Mouse (Mus musculus): ENCODE measurements around the gene Lgals3. TPM values are rescaled to one million over a fixed set of nuclear protein-coding genes. Genes with fewer than 3 reads are reported as not detected.
"Not testable (repeated sequence)": the region's sequence is repeated elsewhere in the genome, so short reads cannot be mapped to it uniquely, and the experiment has no call there.

Lgals3 gene
- 1.8 and 2.6 TPM in 2 replicates for polyA plus RNA-seq (2015; fragmentation: Nextera tagmentation; extraction: Ambion mirVana)

DNA sequence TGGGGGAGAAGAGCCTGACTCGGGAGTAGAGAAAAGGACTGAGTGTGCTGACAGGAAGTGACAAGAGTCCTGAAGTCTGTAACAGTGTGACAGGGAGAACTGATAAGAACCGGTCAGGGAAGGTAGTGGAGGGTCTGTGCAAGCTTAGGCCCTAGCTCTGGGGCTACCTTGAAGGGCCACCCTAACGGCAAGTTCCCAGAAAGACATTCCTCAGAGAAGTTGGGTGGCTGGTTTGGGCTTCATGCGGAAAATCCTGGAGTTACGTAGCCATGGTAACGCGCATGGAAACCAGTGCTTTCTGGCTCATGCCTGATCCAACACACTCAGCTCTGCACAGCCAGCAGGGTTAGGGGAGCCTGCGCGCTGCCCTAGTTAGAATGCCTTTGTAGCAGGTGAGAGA lies at the start of gene Lgals3:
Lgals3 (plus strand) TSS at position 291 of the 400 bp plus-strand sequence.
- peak within 1 kb of the TSS; percentile 42 for H3K27ac ChIP-seq (replicated peaks)
- 35% methylated on average over 9 of the region's 9 CpGs for WGBS
- H3K9ac ChIP-seq (replicated peaks), result no peak within 1 kb of the TSS
- H3K4me3 ChIP-seq, result no peak within 1 kb of the TSS
- H3K4me2 ChIP-seq (replicated peaks), result peak within 1 kb of the TSS; percentile 12
- no peaks in the 10 kb centered on the region for H3K9me3 ChIP-seq
- peaks cover 31% of the 10 kb centered on the region for H3K4me1 ChIP-seq
- peaks cover 7% of the 10 kb centered on the region; the same call in 1 of the 2 replicates for H3K27me3 ChIP-seq
- no peaks in the 10 kb centered on the region for H3K36me3 ChIP-seq
- ATAC-seq (replicated peaks), result peak; percentile 91

DNA sequence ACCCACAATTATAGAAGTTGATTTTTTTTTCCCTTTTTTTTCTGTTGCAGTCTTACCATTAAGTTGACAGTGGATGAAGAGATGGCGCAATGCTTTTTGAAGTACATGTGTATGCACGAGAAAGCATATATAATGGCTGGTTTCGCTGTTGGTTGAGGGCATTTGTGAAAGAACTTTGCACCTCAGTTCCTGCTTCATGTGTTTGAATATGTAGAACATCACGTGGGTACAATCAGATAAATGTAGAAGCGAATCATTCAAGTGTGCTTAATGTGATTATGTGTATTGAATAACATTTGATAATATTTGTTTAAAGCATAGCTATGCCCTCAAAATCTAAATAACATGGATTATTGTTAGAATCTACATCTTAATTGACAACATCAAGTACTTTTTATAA lies 48.2 kb upstream of the Lgals3 start:
- H3K4me3 ChIP-seq, result no peak overlapping the region
- no peak for ATAC-seq (replicated peaks)
- H3K36me3 ChIP-seq, result peaks cover 9% of the 10 kb centered on the region
- no peaks in the 10 kb centered on the region for H3K4me1 ChIP-seq
- H3K4me2 ChIP-seq (replicated peaks), result no peak overlapping the region
- H3K27ac ChIP-seq (replicated peaks), result no peak overlapping the region
- 92% methylated on average over 5 of the region's 5 CpGs for WGBS
- no peaks in the 10 kb centered on the region for H3K27me3 ChIP-seq
- no peaks in the 10 kb centered on the region for H3K9me3 ChIP-seq
- H3K9ac ChIP-seq (replicated peaks), result no peak overlapping the region

DNA sequence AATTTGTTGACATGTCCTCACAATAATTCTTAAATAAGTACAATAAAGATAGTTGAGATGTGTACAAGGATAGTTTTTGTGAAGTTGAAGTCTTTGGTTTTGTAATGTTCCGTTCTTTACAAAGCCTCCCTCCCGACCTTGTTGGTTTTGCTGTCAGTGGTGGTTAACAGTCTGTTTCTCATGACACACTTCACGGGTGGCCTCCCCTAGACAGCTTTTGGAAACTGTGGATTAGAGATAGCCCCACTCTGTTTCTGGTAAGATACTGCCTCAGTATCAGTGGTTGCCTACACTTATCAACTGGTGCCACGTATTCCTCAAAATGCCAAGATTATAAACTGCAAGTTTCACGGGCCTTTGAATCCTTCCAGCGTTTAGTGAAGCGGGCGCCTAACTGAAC lies 46.0 kb upstream of the Lgals3 start:
- not testable (repeated sequence) for H3K4me3 ChIP-seq; H3K9ac ChIP-seq (replicated peaks); H3K36me3 ChIP-seq; H3K9me3 ChIP-seq; H3K4me1 ChIP-seq; H3K27ac ChIP-seq (replicated peaks); H3K4me2 ChIP-seq (replicated peaks); ATAC-seq (replicated peaks); H3K27me3 ChIP-seq
- 93% methylated on average over 7 of the region's 8 CpGs for WGBS

DNA sequence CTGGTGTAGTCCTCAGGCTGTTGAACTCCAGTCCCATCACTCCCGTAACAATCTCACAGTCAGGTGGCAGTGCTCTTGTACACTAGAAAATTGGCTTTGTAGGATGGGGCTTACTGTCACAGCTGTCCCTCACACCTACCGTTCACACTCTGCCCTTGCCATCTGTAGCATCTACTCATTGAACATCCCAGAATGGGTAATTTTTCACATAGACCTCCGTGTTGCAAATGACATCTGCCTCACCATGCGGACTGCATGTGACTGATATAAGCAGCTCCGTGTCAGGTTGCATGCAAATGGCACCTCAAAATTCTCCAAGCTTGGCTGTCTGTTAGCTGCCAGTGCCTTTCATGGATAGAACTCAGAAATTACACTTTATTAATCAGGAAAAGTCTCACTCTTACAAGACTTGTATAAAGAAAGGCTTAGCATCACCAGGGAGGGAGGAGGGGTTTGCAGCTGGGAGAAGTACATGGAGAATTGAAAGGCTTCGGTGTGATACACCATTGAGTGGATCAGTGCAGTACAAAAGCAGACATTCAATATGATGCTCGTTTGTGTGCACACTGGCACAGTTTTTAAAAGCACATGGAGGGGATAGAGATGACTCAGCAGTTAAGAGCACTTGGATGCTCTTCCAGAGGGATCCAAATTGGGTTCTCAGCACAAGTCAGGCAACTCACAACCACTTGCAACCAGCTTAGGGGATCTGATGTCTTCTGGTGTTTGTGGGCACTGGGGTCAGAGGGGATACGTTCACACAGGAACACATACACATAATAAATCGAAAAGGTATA lies 41.4 kb upstream of the Lgals3 start:
- Histone ChIP-seq H3K4me3 (no peak overlapping the region), H3K9ac (replicated peaks) (no peak overlapping the region), H3K9me3 (no peaks in the 10 kb centered on the region), H3K27me3 (no peaks in the 10 kb centered on the region), H3K4me1 (peaks cover 5% of the 10 kb centered on the region; the same call in 1 of the 2 replicates), H3K27ac (replicated peaks) (no peak overlapping the region), H3K36me3 (no peaks in the 10 kb centered on the region), H3K4me2 (replicated peaks) (no peak overlapping the region)
- ATAC-seq (replicated peaks), result peak; percentile 66
- 59% methylated on average over 9 of the region's 9 CpGs for WGBS

DNA sequence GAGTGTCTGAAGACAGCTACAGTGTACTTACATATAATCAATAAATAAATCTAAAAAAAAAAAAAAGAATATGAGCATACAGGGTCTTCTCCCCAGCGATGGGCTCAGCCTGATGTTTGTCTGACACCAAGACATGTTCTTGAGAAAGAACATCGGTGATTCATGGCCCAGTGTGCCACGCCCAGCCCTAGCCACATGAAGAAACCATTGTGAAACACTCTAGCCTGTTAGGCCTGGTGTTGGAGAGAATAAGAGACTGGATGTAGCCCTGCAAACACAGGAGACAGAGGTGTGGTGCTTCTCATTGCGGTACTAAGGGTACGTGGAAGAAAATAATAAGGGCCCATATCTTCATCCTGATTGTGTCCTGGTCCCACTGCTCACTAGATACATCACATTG lies 40.2 kb upstream of the Lgals3 start:
- H3K9me3 ChIP-seq, result no peaks in the 10 kb centered on the region
- no peaks in the 10 kb centered on the region for H3K27me3 ChIP-seq
- no peak for ATAC-seq (replicated peaks)
- no peaks in the 10 kb centered on the region for H3K36me3 ChIP-seq
- 96% methylated on average over 5 of the region's 5 CpGs for WGBS
- peaks cover 5% of the 10 kb centered on the region; the same call in 1 of the 2 replicates for H3K4me1 ChIP-seq
- H3K4me3 ChIP-seq, result no peak overlapping the region
- H3K4me2 ChIP-seq (replicated peaks), result no peak overlapping the region
- H3K27ac ChIP-seq (replicated peaks), result no peak overlapping the region
- H3K9ac ChIP-seq (replicated peaks), result no peak overlapping the region

DNA sequence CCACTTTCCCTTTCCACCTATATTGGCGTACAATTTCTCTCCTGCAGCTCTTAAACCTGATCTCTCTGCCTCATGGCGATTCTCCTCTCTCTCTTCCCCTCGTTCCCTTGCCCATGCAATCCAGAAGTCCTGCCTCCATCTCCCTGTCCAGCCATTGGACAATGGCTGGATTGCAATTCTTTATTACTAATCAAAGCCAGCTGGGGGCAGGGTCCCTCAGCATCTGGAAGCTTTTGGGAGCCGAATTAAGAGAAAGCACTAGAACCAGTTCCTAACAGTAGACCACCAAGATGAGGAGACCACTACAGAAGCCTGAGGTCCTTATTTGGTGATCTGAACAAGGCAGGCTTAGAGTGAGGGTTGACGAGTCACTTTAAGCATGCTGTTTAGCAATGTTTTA lies 35.6 kb upstream of the Lgals3 start:
- Histone ChIP-seq H3K27me3 (no peaks in the 10 kb centered on the region), H3K9ac (replicated peaks) (no peak overlapping the region), H3K36me3 (no peaks in the 10 kb centered on the region), H3K4me1 (no peaks in the 10 kb centered on the region), H3K4me3 (no peak overlapping the region), H3K9me3 (no peaks in the 10 kb centered on the region), H3K4me2 (replicated peaks) (no peak overlapping the region), H3K27ac (replicated peaks) (no peak overlapping the region)
- 78% methylated on average over 5 of the region's 5 CpGs for WGBS
- no peak for ATAC-seq (replicated peaks)

DNA sequence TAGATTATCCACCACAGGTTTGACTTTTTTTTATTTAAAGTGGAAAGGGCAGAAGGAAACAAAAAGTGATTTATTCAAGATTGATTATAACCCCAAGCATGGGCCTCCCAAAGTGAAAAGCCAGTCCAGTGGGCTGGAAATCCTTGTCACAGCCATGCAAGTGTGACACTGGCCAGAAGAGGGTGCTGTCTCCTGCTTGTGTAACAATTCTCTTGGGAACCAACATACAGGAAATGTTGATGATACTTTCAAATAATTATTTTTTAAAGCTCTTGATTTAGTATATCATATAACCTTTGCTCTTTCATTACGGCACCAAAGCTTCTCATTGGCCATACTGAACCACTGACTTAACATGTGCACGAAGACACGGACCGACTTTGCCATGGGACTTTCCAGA lies 32.7 kb upstream of the Lgals3 start:
- Histone ChIP-seq H3K9me3 (no peaks in the 10 kb centered on the region), H3K4me3 (no peak overlapping the region), H3K36me3 (no peaks in the 10 kb centered on the region), H3K27me3 (no peaks in the 10 kb centered on the region), H3K4me1 (no peaks in the 10 kb centered on the region), H3K4me2 (replicated peaks) (no peak overlapping the region), H3K27ac (replicated peaks) (no peak overlapping the region), H3K9ac (replicated peaks) (no peak overlapping the region)
- ATAC-seq (replicated peaks), result no peak
- WGBS, result 83% methylated on average over 4 of the region's 4 CpGs

DNA sequence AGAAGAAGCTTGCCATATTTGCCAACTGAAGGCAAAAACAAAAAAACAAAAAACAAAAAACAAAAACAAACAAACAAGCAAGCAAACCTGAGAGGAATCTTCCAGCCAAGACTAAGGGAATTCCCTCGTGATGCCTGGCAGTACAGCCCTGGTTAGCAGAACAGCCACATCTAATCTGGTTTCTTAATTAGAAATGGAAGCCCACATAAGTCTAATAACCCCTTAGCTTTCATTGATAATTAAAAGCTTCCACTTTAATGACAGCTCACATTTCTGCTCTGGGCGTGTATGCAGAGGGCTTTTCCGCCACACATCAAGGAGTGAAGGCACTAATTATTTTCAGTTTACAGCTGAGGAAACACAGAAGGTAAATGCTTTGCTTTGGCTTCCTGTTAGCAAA lies 32.3 kb upstream of the Lgals3 start:
- no peaks in the 10 kb centered on the region for H3K36me3 ChIP-seq
- no peak for ATAC-seq (replicated peaks)
- H3K4me2 ChIP-seq (replicated peaks), result no peak overlapping the region
- H3K9ac ChIP-seq (replicated peaks), result no peak overlapping the region
- no peak overlapping the region for H3K27ac ChIP-seq (replicated peaks)
- 36% methylated on average over 3 of the region's 3 CpGs for WGBS
- H3K9me3 ChIP-seq, result no peaks in the 10 kb centered on the region
- no peaks in the 10 kb centered on the region for H3K4me1 ChIP-seq
- H3K27me3 ChIP-seq, result no peaks in the 10 kb centered on the region
- no peak overlapping the region for H3K4me3 ChIP-seq

DNA sequence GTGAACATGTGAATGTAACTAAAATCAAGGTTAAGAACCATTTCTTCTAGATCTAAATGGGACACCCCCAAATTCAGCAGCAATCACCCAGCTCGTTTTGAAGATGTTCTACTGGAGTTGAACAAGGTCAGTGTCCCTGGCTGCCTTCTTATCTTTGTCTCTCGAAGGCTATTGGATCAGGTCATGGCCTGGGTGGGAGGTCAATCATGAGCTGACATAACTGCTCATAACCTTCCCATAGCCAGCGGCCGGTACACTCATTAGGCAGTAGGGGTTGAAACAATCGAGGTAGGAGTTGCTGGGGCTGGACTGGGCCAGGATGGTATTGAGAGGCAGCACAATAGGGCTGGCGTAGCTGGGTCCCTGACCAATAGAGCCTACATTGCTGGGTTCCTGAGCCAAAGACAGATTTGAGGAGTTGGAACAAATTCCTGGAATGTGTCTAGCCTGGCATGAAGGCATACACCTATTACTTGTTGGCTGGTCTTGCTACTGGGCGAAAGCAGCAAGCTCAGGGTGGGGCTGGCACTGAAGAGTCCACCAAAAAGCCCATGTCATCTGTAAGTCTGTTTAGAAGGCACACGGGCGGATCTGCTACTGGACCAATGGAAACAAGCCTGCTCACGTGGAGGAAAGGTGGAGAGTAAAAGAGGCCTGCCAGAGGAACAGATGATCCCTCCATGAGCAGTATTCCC lies 27.2 kb upstream of the Lgals3 start:
- H3K9ac ChIP-seq (replicated peaks), result no peak overlapping the region
- H3K27me3 ChIP-seq, result no peaks in the 10 kb centered on the region
- no peaks in the 10 kb centered on the region for H3K9me3 ChIP-seq
- H3K36me3 ChIP-seq, result no peaks in the 10 kb centered on the region
- WGBS, result 84% methylated on average over 10 of the region's 10 CpGs
- no peak overlapping the region for H3K27ac ChIP-seq (replicated peaks)
- no peak overlapping the region for H3K4me2 ChIP-seq (replicated peaks)
- H3K4me1 ChIP-seq, result no peaks in the 10 kb centered on the region
- ATAC-seq (replicated peaks), result no peak
- H3K4me3 ChIP-seq, result no peak overlapping the region

DNA sequence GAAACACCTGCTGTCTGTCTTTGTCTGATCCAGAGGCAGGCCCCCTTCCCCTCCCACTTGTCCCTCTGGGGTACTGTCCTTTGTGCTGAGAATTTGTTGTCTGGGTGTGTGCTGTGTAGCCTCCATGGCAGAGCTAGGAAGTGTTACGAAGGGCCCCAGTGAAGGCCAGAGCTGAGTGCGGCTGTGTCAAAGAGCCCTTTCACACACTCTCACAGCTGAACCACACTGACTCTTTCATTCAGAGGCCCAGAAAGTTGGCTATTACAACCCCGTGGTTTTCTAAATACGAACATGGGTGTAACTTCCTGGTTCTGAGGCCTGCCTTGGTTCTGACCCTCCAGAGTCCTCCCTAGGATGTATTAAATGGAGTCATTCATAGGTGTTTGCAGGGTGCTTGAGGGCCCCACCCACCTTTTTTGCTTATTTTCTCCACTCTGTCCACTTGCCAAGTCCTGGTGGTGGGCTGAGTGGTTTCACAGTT lies 25.7 kb upstream of the Lgals3 start:
- Histone ChIP-seq H3K4me2 (replicated peaks) (no peak overlapping the region), H3K9ac (replicated peaks) (no peak overlapping the region), H3K36me3 (no peaks in the 10 kb centered on the region), H3K9me3 (no peaks in the 10 kb centered on the region), H3K27me3 (no peaks in the 10 kb centered on the region), H3K27ac (replicated peaks) (no peak overlapping the region), H3K4me1 (no peaks in the 10 kb centered on the region), H3K4me3 (no peak overlapping the region)
- WGBS, result 37% methylated on average over 4 of the region's 4 CpGs
- ATAC-seq (replicated peaks), result no peak

DNA sequence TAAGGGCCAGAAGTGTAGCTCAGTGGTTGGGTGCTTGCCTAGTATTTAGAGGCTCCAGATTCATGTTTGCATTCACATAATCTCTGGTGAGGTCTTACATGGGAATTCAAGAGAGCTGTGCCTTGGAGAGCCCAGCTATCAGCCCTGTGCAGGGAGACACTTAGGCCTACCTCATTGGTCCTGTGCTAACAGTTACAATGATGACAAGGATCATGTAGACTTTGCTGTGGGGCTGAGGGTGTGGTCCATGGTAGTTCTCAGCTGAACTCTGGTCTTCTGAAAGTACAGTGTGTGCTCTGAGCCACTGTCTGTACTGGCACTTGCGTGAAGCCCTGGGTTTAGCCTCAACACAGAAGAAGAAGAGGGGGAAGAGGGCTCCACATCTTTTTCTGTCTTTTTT lies 20.8 kb upstream of the Lgals3 start:
- H3K36me3 ChIP-seq, result no peaks in the 10 kb centered on the region
- H3K4me2 ChIP-seq (replicated peaks), result no peak overlapping the region
- ATAC-seq (replicated peaks), result no peak
- WGBS, result 93% methylated on average over 1 of the region's 1 CpGs
- H3K9ac ChIP-seq (replicated peaks), result no peak overlapping the region
- no peaks in the 10 kb centered on the region for H3K27me3 ChIP-seq
- no peaks in the 10 kb centered on the region for H3K4me1 ChIP-seq
- H3K4me3 ChIP-seq, result no peak overlapping the region
- H3K27ac ChIP-seq (replicated peaks), result no peak overlapping the region
- no peaks in the 10 kb centered on the region for H3K9me3 ChIP-seq

DNA sequence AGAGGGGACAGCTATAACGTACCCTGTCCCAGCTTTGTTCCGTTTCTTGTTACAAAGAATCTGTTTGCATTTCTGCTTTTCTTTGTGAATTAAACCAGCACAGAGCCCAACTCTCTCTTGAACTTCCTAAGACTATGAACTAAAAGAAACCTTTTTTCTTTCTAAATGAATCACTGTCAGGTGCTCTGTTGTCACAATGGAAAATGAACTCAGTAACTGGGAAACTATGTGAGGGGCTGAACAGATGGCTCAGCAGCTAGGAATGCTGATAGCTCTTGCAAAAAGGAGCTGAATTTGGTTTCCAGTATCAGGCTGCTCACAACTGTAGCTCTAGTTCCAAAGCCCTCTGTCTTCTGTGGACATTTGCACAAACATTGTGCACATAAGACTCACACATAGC lies 16.6 kb upstream of the Lgals3 start:
- ATAC-seq (replicated peaks), result no peak

More for the DNA sequence above, 16.6 kb upstream of the Lgals3 start:
- Histone ChIP-seq H3K36me3 (no peaks in the 10 kb centered on the region), H3K9ac (replicated peaks) (no peak overlapping the region), H3K9me3 (no peaks in the 10 kb centered on the region), H3K27me3 (no peaks in the 10 kb centered on the region), H3K4me2 (replicated peaks) (no peak overlapping the region), H3K27ac (replicated peaks) (no peak overlapping the region), H3K4me3 (no peak overlapping the region), H3K4me1 (no peaks in the 10 kb centered on the region)
- 73% methylated on average over 2 of the region's 2 CpGs for WGBS

All from forebrain, embryonic 15.5 days (tissue).